Mouse (Mus musculus) erythroblast, embryonic 14.5 days (primary cell): ENCODE measurements around the gene C1qtnf3. TPM values are rescaled to one million over a fixed set of nuclear protein-coding genes. Genes with fewer than 3 reads are reported as not detected.
A peak's percentile ranks its signal among the peaks of the same experiment; 100 is the strongest.
"Not testable (repeated sequence)": the region's sequence is repeated elsewhere in the genome, so short reads cannot be mapped to it uniquely, and the experiment has no call there.

Experiments used
- H3K27me3 ChIP-seq: 2 replicates; pipeline ENCODE4 v1.6.1; 2012; ENCODE audit warnings: inconsistent platforms; ENCODE audit not compliant: control insufficient read depth
- H3K36me3 ChIP-seq: 2 replicates; pipeline ENCODE4 v1.6.1; 2012; ENCODE audit warnings: mild to moderate bottlenecking, inconsistent platforms; ENCODE audit not compliant: control insufficient read depth
- H3K4me1 ChIP-seq: 2 replicates; pipeline ENCODE4 v1.6.1; 2012; ENCODE audit warnings: inconsistent platforms; ENCODE audit not compliant: control insufficient read depth
- H3K4me3 ChIP-seq: replicated peaks from 2 replicates; pipeline ENCODE3; 2012; ENCODE audit warnings: moderate library complexity, mild to moderate bottlenecking, inconsistent platforms
- H3K9me3 ChIP-seq: 2 replicates; pipeline ENCODE4 v1.6.1; 2012; ENCODE audit warnings: low read length, inconsistent platforms, mixed read lengths; ENCODE audit not compliant: control insufficient read depth
- GATA1 ChIP-seq: IDR thresholded peaks from 2 replicates; pipeline ENCODE4 v1.6.1; 2012; ENCODE audit warnings: low read length, inconsistent platforms, mixed read lengths
- TAL1 ChIP-seq: IDR thresholded peaks from 3 replicates; pipeline ENCODE4 v1.6.1; 2012; ENCODE audit warnings: low read length, inconsistent platforms, mixed read lengths
- polyA plus RNA-seq: library from polyadenylated mRNA; stranded (reverse); fragments of >175 nt; gene quantifications from 2 replicates; pipeline ENCODE4 v1.2.3, GENCODE M21; 2012

The C1qtnf3 gene
- polyA plus RNA-seq, 1 experiment: not detected

DNA sequence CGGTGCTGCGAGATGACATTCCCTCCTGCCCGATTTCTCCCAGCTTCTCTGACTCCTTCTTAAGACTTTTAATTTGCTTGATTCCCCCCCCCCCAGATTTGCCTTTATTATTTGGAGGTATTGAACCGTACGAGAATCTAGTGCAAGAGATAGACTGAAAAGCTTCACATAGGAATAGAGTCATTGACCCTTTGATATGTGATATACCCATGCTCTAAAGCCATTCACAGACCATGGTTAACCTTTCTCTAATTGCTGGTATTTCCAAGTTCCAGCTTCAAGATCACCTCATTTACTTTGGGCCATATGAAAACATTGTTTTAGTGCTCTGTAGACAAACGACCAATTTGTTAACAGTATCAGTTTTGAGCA lies 29.9 kb downstream of the C1qtnf3 start:
- H3K36me3 ChIP-seq: peaks cover 3% of the 10 kb centered on the region
- H3K4me3 ChIP-seq: peak overlapping the region; percentile 80
- H3K27me3 ChIP-seq: no peaks in the 10 kb centered on the region
- TF ChIP-seq TAL1 (no peak), GATA1 (no peak)
- H3K4me1 ChIP-seq: peaks cover 19% of the 10 kb centered on the region
- no peaks in the 10 kb centered on the region for H3K9me3 ChIP-seq

DNA sequence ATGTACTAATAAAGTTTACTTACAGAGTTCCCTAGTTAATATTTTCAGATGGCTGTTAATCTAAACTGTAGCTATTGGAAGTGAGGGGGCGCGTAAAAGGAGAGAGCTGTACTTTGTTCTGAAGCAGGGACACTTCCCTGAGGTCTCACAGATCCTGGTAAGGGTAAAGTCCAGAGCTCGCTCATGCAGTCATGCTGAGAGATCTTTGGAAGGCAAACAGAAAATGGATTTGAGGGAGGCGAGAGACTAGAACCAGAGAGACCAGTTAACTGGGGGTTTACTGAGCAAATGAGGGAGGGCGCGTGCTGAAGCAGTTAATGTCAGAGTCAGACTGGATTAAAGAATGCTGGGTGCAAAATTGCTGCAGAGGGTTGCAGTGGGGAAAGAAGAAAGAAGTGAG lies 33.6 kb downstream of the C1qtnf3 start:
- H3K4me1 ChIP-seq: peaks cover 18% of the 10 kb centered on the region
- TF ChIP-seq TAL1 (no peak), GATA1 (no peak)
- H3K9me3 ChIP-seq: no peaks in the 10 kb centered on the region
- H3K36me3 ChIP-seq: peaks cover 9% of the 10 kb centered on the region
- H3K27me3 ChIP-seq: no peaks in the 10 kb centered on the region
- no peak overlapping the region for H3K4me3 ChIP-seq

DNA sequence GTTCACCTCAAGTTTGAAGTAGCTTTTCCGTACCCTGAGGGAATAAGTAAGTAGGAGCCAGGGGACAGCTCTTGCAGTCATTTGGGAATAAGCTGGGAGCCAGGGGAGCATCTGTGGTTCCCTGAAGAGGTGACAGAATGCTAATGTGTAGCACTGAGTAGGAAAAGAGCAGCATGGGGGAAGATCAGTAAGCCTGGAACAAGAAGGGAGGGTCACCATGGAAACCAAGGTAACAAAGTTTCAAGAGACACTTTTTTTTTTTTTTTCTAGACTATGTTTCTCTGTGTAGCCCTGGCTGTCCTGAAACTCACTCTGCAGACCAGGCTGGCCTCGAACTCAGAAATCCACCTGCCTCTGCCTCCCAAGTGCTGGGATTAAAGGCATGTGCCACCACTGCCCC lies 34.3 kb downstream of the C1qtnf3 start:
- not testable (repeated sequence) for H3K27me3 ChIP-seq, H3K9me3 ChIP-seq, H3K36me3 ChIP-seq, H3K4me3 ChIP-seq
- peaks cover 10% of the 10 kb centered on the region for H3K4me1 ChIP-seq

DNA sequence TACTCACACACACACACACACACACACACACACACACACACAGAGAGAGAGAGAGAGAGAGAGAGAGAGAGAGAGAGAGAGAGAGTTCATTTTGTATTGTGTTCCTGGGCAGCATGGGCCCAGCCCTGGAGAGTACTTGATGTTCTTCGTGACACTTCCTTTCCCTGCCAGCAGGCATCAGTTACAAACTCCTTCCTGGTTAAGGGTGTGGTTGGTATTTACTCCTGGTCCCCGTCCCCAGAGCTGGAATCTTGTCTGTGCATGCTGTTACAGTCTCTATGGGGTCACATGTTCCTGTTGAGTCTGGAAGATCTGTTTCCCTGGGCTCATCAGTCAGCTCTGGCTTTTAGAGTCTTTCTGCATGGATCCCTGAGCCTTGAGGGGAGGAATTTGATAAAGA lies 38.3 kb downstream of the C1qtnf3 start:
- no peaks in the 10 kb centered on the region; the same call in 1 of the 2 replicates for H3K4me1 ChIP-seq
- H3K36me3 ChIP-seq: peaks cover 11% of the 10 kb centered on the region
- no peak for TF ChIP-seq TAL1
- no peak for TF ChIP-seq GATA1
- H3K4me3 ChIP-seq: no peak overlapping the region
- H3K9me3 ChIP-seq: no peaks in the 10 kb centered on the region
- no peaks in the 10 kb centered on the region for H3K27me3 ChIP-seq

DNA sequence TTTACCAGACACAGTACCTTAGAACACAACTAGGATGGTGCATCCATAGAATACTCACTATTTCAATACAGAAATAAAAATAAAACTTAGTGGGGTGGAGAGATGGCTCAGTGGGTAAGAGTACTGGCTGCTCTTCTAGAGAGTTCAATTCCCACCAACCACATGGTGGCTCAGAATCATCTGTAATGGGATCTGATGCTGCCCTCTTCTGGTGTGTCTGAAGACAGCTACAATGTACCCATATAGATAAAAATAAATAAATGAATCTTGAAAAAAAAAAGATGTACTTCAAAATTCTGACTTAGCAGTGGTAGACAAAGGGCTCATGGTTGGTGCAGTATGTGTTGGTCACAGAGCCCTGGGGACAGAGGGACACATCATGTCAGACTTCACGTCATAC lies 39.4 kb downstream of the C1qtnf3 start:
- H3K4me3 ChIP-seq: no peak overlapping the region

DNA sequence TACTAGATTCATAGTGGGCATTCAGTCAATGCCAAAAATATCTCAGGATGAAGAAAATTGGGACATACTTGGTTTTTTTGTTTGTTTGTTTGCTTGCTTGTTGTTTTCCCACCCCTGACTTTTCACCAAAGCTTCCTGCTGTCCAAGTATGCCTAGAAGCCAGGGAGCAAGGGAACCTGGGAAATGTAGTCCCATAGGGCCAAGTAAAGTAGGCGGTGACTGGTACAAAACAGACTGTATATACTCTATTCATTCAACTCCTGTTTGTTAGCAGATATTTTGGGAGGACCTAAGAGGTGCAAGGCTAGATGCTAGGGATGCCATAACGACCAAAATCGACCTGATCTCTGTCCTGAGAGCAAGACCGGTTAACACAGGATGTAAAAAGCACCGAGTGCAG lies 47.7 kb downstream of the C1qtnf3 start:
- Histone ChIP-seq H3K27me3 (no peaks in the 10 kb centered on the region), H3K4me3 (no peak overlapping the region), H3K9me3 (no peaks in the 10 kb centered on the region), H3K36me3 (peaks cover 5% of the 10 kb centered on the region; the same call in 1 of the 2 replicates), H3K4me1 (no peaks in the 10 kb centered on the region)
- TF ChIP-seq TAL1 (no peak), GATA1 (no peak)

More for the DNA sequence above, 39.4 kb downstream of the C1qtnf3 start:
- no peak for TF ChIP-seq TAL1
- no peak for TF ChIP-seq GATA1
- Histone ChIP-seq H3K4me1 (no peaks in the 10 kb centered on the region; the same call in 1 of the 2 replicates), H3K27me3 (no peaks in the 10 kb centered on the region), H3K36me3 (peaks cover 14% of the 10 kb centered on the region), H3K9me3 (no peaks in the 10 kb centered on the region)

- Histone ChIP-seq H3K4me1 (no peaks in the 10 kb centered on the region), H3K9me3 (no peaks in the 10 kb centered on the region), H3K36me3 (peaks cover 3% of the 10 kb centered on the region; the same call in 1 of the 2 replicates), H3K4me3 (no peak within 1 kb of the TSS), H3K27me3 (no peaks in the 10 kb centered on the region)
- no peak for TF ChIP-seq TAL1
- no peak for TF ChIP-seq GATA1
Observed at GRCm38 (mm10) chr15:11000421-11000820, 48.3 kb downstream of the C1qtnf3 start, which contains the start of gene Slc45a2. Gene Slc45a2 (plus strand): TSS chr15:11000721.

- H3K36me3 ChIP-seq: no peaks in the 10 kb centered on the region
- no peak overlapping the region for H3K4me3 ChIP-seq
- TF ChIP-seq TAL1 (no peak), GATA1 (no peak)
- no peaks in the 10 kb centered on the region for H3K9me3 ChIP-seq
- H3K27me3 ChIP-seq: no peaks in the 10 kb centered on the region
- H3K4me1 ChIP-seq: no peaks in the 10 kb centered on the region
Observed at GRCm38 (mm10) chr15:11003791-11004190, 51.7 kb downstream of the C1qtnf3 start.

- Histone ChIP-seq H3K4me1 (no peaks in the 10 kb centered on the region), H3K27me3 (no peaks in the 10 kb centered on the region), H3K9me3 (no peaks in the 10 kb centered on the region), H3K36me3 (no peaks in the 10 kb centered on the region), H3K4me3 (no peak overlapping the region)
- TF ChIP-seq GATA1: no peak
- no peak for TF ChIP-seq TAL1
Observed at GRCm38 (mm10) chr15:11004646-11005045, 52.5 kb downstream of the C1qtnf3 start.

DNA sequence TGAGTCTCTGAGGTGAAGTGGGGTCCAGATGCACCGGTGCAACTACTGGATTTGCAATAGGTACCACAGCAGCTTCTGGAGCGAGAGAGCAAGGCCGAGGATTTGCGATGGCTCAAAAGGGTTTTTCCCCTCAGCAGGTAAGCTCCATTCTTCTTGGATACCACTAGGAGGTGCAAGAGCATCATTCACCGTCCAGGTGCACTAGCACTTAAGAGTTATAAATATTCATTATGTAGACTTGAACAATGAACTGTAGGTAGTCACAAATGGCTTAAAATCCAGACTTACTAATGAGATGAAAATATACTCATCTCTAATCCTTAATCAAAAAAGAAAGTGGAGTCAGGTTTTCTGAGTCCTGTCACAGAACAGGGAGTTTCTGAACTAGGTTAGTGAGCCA lies 56.6 kb downstream of the C1qtnf3 start:
- H3K27me3 ChIP-seq: no peaks in the 10 kb centered on the region
- no peak overlapping the region for H3K4me3 ChIP-seq
- TF ChIP-seq TAL1 (no peak), GATA1 (no peak)
- H3K9me3 ChIP-seq: no peaks in the 10 kb centered on the region
- no peaks in the 10 kb centered on the region for H3K36me3 ChIP-seq
- H3K4me1 ChIP-seq: no peaks in the 10 kb centered on the region
